Mouse (Mus musculus) midbrain, embryonic 16.5 days (tissue): Measurements from ENCODE around the gene Hipk4. TPM values are rescaled to one million over a fixed set of nuclear protein-coding genes. Genes with fewer than 3 reads are reported as not detected.

ENCODE experiments used
- ATAC-seq: fragments of 200-750 bp; cut with Nextera tagmentation; 2 replicates; pipeline ENCODE4 v1.8.0; 2017; ENCODE audit warnings: moderate TSS enrichment
- H3K27ac ChIP-seq: fragments of 300-500 bp; sonication (generic); 2 replicates; pipeline ENCODE4 v1.5.1; 2014; ENCODE audit warnings: mild to moderate bottlenecking, low read length, mixed read lengths
- H3K27me3 ChIP-seq: fragments of 300-500 bp; sonication (generic); 2 replicates; pipeline ENCODE4 v1.6.1; 2014; ENCODE audit warnings: low read depth, low read length, mixed read lengths; ENCODE audit not compliant: control insufficient read depth, insufficient read depth
- H3K36me3 ChIP-seq: fragments of 300-500 bp; sonication (generic); 2 replicates; pipeline ENCODE4 v1.6.1; 2014; ENCODE audit warnings: mild to moderate bottlenecking, low read length, moderate library complexity, mixed read lengths; ENCODE audit not compliant: control insufficient read depth, insufficient read depth
- H3K4me1 ChIP-seq: fragments of 300-500 bp; sonication (generic); 2 replicates; pipeline ENCODE4 v1.6.1; 2014; ENCODE audit warnings: mild to moderate bottlenecking, low read length, mixed read lengths; ENCODE audit not compliant: control insufficient read depth, insufficient read depth
- H3K4me2 ChIP-seq: fragments of 300-500 bp; sonication (generic); 2 replicates; pipeline ENCODE4 v1.6.1; 2014; ENCODE audit warnings: mild to moderate bottlenecking, low read length, mixed read lengths
- H3K4me3 ChIP-seq: fragments of 300-500 bp; sonication (generic); 2 replicates; pipeline ENCODE4 v1.5.1; 2014; ENCODE audit warnings: low read depth, mild to moderate bottlenecking, low read length, moderate library complexity, mixed read lengths
- H3K9ac ChIP-seq: fragments of 300-500 bp; sonication (generic); 2 replicates; pipeline ENCODE4 v1.6.1; 2014; ENCODE audit warnings: low read depth, low read length, mixed read lengths
- H3K9me3 ChIP-seq: fragments of 300-500 bp; sonication (generic); replicated peaks from 2 replicates; pipeline ENCODE4 v1.6.1; 2014; ENCODE audit warnings: mild to moderate bottlenecking, low read length, mixed read lengths; ENCODE audit not compliant: control insufficient read depth, poor library complexity, severe bottlenecking
- WGBS: fragments of 180-500 bp; shearing (Covaris S2); extraction: QIAGEN DNeasy Blood & Tissue Kit; methylation state at CpG from one replicate; pipeline ENCODE4 v1.1.7; 2014; 5-methylcytosine and 5-hydroxymethylcytosine counted together
- polyA plus RNA-seq: library from polyadenylated mRNA; unstranded; fragments of >200 nt; fragmentation: Nextera tagmentation; extraction: Ambion mirVana; gene quantifications from 2 replicates; pipeline ENCODE4 v1.2.1, GENCODE M21; 2015

Gene Hipk4
- polyA plus RNA-seq, 1 experiment from 2014 or later, result 0.88 TPM

GRCm38 (mm10) chr7:27530937-27531336 is 7.9 kb downstream of the Hipk4 start:
- Histone ChIP-seq H3K9ac (no peak overlapping the region), H3K36me3 (peaks cover 38% of the 10 kb centered on the region), H3K27ac (no peak overlapping the region), H3K4me1 (no peaks in the 10 kb centered on the region), H3K4me2 (no peak overlapping the region), H3K27me3 (no peaks in the 10 kb centered on the region), H3K9me3 (no peaks in the 10 kb centered on the region), H3K4me3 (no peak overlapping the region)
- no peak for ATAC-seq
- WGBS, result 72% methylated on average over 3 of the region's 3 CpGs

GRCm38 (mm10) chr7:27531707-27532106 is 8.6 kb downstream of the Hipk4 start:
- 86% methylated on average over 10 of the region's 10 CpGs for WGBS
- H3K4me2 ChIP-seq, result no peak overlapping the region
- ATAC-seq, result 0 out of 2 replicates have a peak, but pooled peaks have one; percentile 4
- no peaks in the 10 kb centered on the region for H3K4me1 ChIP-seq
- H3K27me3 ChIP-seq, result no peaks in the 10 kb centered on the region
- no peak overlapping the region for H3K9ac ChIP-seq
- H3K36me3 ChIP-seq, result peaks cover 46% of the 10 kb centered on the region
- H3K9me3 ChIP-seq, result no peaks in the 10 kb centered on the region
- H3K4me3 ChIP-seq, result no peak overlapping the region
- H3K27ac ChIP-seq, result no peak overlapping the region

DNA sequence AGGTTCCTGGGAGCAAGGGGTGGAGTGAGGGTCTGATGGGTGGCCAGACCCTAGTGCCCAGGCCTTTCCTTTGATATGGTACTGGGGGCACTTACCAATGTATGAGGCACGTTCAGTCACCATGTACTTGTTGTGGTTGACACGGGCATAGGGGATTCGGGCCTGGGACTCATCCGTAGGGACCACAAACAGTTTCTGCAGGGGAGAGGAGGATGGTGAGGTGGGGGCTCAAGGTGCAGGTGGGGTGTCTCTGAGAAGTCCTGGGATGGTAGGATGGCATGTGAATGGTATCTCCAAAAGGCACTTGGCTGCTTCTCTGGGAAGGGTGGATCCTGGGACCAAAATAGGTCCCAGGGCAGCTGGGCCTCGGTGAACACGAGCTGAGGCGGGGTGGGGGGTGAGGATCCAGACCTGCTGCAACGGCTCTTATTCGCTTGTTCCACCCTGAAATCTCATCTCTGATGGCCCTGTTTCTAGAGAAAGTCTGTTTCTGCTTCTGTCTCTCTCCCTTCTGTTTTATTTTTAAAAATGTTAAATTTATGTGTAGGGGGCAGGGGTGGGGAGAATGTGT is 9.5 kb downstream of the Hipk4 start:
- WGBS, result 92% methylated on average over 9 of the region's 9 CpGs
- Histone ChIP-seq H3K36me3 (peaks cover 51% of the 10 kb centered on the region), H3K27me3 (no peaks in the 10 kb centered on the region)

DNA sequence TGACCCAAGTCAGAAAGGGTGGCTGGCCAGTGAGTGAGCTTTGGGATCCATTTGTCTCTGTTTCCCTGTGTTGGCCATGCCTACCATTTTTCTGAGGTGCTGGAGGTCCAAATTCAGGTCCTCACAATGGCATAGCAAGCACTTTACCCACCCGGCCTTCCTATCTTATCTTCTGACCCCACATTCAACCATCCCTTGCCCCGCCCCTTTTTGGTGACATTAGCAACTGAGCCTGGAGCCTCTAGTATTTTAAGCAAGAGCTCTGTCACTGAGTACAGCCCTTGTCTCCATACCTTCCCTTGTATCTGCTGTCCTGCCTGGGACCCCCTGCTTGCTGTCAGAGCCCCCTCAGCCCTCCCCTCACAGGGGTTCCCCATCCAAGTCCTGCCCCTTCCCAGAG is 12.3 kb downstream of the Hipk4 start:
- 96% methylated on average over 2 of the region's 2 CpGs for WGBS

More for the DNA sequence above, 9.5 kb downstream of the Hipk4 start:
- H3K27ac ChIP-seq, result no peak overlapping the region
- no peak overlapping the region for H3K4me3 ChIP-seq
- no peak overlapping the region for H3K4me2 ChIP-seq
- H3K9me3 ChIP-seq, result no peaks in the 10 kb centered on the region
- H3K9ac ChIP-seq, result no peak overlapping the region
- no peaks in the 10 kb centered on the region for H3K4me1 ChIP-seq
- no peak for ATAC-seq

DNA sequence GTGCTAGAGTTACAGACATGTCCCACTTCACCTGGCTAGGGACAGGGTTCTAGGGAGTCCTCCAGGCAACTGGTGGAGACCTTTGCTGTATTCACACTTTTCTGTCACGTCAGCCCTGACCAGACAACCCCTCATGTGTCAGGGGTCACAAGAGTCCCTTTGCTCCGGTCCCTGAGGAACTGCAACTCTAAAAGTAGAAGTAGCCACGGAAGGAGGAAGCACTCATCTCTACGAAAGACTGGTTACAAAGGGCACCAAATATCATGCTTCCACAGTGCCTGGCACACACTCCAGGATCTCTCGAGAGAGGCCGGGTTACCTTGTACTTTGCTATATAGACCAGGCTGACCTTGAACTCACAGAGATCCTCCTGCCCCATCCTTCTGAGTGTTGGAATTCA is 13.6 kb downstream of the Hipk4 start:
- WGBS, result 91% methylated on average over 6 of the region's 6 CpGs
- no peak for ATAC-seq

More for the DNA sequence above, 12.3 kb downstream of the Hipk4 start:
- Histone ChIP-seq H3K4me1 (no peaks in the 10 kb centered on the region), H3K4me3 (no peak overlapping the region), H3K36me3 (peaks cover 51% of the 10 kb centered on the region), H3K27ac (no peak overlapping the region), H3K9ac (no peak overlapping the region), H3K9me3 (no peaks in the 10 kb centered on the region), H3K4me2 (no peak overlapping the region), H3K27me3 (no peaks in the 10 kb centered on the region)
- ATAC-seq, result no peak

GRCm38 (mm10) chr7:27537998-27538397 is 14.9 kb downstream of the Hipk4 start:
- 91% methylated on average over 8 of the region's 8 CpGs for WGBS
- no peaks in the 10 kb centered on the region for H3K27me3 ChIP-seq
- H3K27ac ChIP-seq, result no peak overlapping the region
- no peak overlapping the region for H3K4me3 ChIP-seq
- H3K4me2 ChIP-seq, result no peak overlapping the region
- peaks cover 36% of the 10 kb centered on the region for H3K36me3 ChIP-seq
- no peaks in the 10 kb centered on the region for H3K9me3 ChIP-seq
- no peak overlapping the region for H3K9ac ChIP-seq
- ATAC-seq, result no peak
- H3K4me1 ChIP-seq, result peaks cover 14% of the 10 kb centered on the region

More for the DNA sequence above, 13.6 kb downstream of the Hipk4 start:
- Histone ChIP-seq H3K9me3 (no peaks in the 10 kb centered on the region), H3K27me3 (no peaks in the 10 kb centered on the region), H3K4me1 (peaks cover 9% of the 10 kb centered on the region), H3K4me2 (no peak overlapping the region), H3K36me3 (peaks cover 46% of the 10 kb centered on the region), H3K27ac (no peak overlapping the region), H3K4me3 (no peak overlapping the region), H3K9ac (no peak overlapping the region)

DNA sequence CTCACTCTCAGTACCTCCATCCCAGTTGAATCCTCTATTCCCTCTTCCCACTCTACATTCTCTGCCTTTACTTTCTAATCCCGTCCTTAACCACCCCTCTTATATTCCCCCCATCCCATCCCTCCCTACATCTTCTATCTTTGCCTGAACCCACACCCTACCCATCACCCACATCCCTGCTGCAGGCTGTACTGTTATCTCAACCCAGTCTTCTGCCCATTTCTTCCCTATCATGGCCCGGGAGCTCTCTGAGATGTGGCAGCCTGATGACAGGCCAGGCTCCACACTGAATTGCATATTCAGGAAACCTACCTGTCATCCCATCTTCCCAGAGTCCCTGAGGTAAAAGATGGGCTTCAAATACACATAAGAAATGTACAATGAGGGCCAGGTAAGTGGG is 15.7 kb downstream of the Hipk4 start:
- no peak overlapping the region for H3K4me2 ChIP-seq
- H3K27ac ChIP-seq, result no peak overlapping the region
- peaks cover 16% of the 10 kb centered on the region for H3K4me1 ChIP-seq
- WGBS, result 83% methylated on average over 2 of the region's 2 CpGs
- H3K9me3 ChIP-seq, result no peaks in the 10 kb centered on the region
- no peak for ATAC-seq
- no peaks in the 10 kb centered on the region for H3K27me3 ChIP-seq
- H3K36me3 ChIP-seq, result peaks cover 31% of the 10 kb centered on the region
- H3K4me3 ChIP-seq, result no peak overlapping the region
- H3K9ac ChIP-seq, result no peak overlapping the region

DNA sequence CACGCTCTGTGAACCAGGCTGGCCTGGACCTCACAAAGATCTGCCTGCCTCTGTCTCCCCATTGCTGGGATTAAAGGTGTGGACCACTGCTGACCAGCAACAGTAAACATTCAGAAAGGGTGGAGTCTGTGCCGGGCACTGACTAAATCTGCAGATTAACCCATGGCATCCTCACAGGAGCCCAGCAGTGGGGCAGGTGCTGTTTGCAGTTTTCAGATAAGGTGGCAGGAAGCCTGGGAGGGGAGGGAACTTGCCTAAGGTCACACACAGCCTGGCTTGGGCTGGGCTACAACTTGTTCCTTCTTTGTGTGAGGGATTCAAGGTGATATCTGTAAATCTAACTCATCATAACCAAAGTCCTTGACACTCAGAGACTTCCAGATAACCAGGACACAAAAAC is 17.5 kb downstream of the Hipk4 start:
- H3K9ac ChIP-seq, result 0 out of 2 replicates have a peak overlapping the region, but pooled peaks have one; percentile 26
- ATAC-seq, result no peak
- no peak overlapping the region for H3K4me3 ChIP-seq
- peaks cover 21% of the 10 kb centered on the region for H3K36me3 ChIP-seq
- H3K27ac ChIP-seq, result no peak overlapping the region
- WGBS, result 82% methylated on average over 2 of the region's 2 CpGs
- no peak overlapping the region for H3K4me2 ChIP-seq
- H3K4me1 ChIP-seq, result peaks cover 16% of the 10 kb centered on the region
- H3K27me3 ChIP-seq, result no peaks in the 10 kb centered on the region
- H3K9me3 ChIP-seq, result no peaks in the 10 kb centered on the region

DNA sequence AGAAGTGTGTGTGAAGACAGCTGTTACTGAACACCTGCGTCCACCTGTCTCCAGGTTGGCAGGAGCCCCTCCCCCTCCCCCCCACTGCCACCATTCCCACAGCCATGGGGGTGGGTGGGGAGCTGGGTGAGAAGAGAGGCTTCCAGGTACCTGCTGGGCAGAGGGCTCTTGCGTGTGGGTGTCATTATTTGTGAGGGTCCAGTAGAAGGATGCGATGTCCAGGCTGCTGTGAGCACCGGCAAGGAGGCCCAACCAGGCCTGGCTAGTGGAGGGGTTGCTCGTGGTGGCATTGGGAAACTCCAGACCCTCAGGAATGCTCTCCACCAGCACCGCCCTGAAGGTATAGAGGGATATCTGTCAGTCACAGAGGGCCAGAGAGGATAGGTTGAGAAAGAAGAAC is 17.9 kb downstream of the Hipk4 start:
- Histone ChIP-seq H3K9me3 (no peaks in the 10 kb centered on the region), H3K27me3 (no peaks in the 10 kb centered on the region), H3K9ac (0 out of 2 replicates have a peak overlapping the region, but pooled peaks have one; percentile 26), H3K27ac (no peak overlapping the region), H3K4me2 (peak overlapping the region; percentile 82), H3K4me1 (peaks cover 16% of the 10 kb centered on the region), H3K4me3 (no peak overlapping the region), H3K36me3 (peaks cover 18% of the 10 kb centered on the region)
- no peak for ATAC-seq
- WGBS, result 88% methylated on average over 6 of the region's 6 CpGs
